Comparison of ENCODE assay signal across 7 mouse cellular contexts in genomic region chr7:140954733-140955071, GRCm38 (mm10). TPM values are rescaled to one million over a fixed set of nuclear protein-coding genes. Genes with fewer than 3 reads are reported as not detected.
DNase-seq lines count a peak whose midpoint lies in the region; ATAC-seq and TF ChIP-seq lines count a peak whose summit lies in the region.

No protein-coding gene starts in this region.

- peaks cover 21 to 42% of the 10 kb centered on the region in 2 experiments for H3K4me1 ChIP-seq in ES-E14 (ENCODE audit: control insufficient read depth in 2 of 2, insufficient read depth in 2 of 2, low read length in 2 of 2, poor library complexity in 1 of 2)
- peaks cover 70% of the 10 kb centered on the region for H3K4me1 ChIP-seq in hindbrain, embryonic 10.5 days (replicated peaks)
- H3K4me1 ChIP-seq in liver, embryonic 15.5 days (replicated peaks), result peaks cover 62% of the 10 kb centered on the region

- in situ Hi-C loops in ES-E14 (cut with MboI; ENCODE audit: low sequenced_read_pairs in 2 of 2, unreplicated experiment in 2 of 2), result loop anchor here in 1 of 2 experiments (10.0 kb wide), 1 partner anchor 90 kb away; no protein-coding TSS in a partner anchor

- H3K27ac ChIP-seq in ES-E14 (ENCODE audit: insufficient read depth, low read depth, low read length, poor library complexity, severe bottlenecking), result no peak overlapping the region
- peak overlapping the region; percentile 86; the same call in 1 of the 2 replicates for H3K27ac ChIP-seq in hindbrain, embryonic 10.5 days
- peak overlapping the region; percentile 66 for H3K27ac ChIP-seq in liver, embryonic 15.5 days (replicated peaks)

- DNase-seq in 3T3-L1 (ENCODE audit: low read depth, low spot score), result peak; percentile 31
- DNase-seq in ES-E14 (ENCODE audit: low read depth, low spot score), result no peak
- DNase-seq in hindbrain, embryonic 10.5 days (ENCODE audit: low spot score), result no peak
- no peak for DNase-seq in right cerebral cortex, postnatal 4 days
- no peak for DNase-seq in natural killer cell, adult 2 months (ENCODE audit: low spot score in 2 of 2)
- DNase-seq in cerebellum, postnatal 4 days (ENCODE audit: low spot score in 2 of 2), result no peak

- ATAC-seq in liver, embryonic 15.5 days (ENCODE audit: insufficient read depth), result no peak

- H3K4me3 ChIP-seq in ES-E14 (ENCODE audit: insufficient read depth in 1 of 2, low read depth in 1 of 2, low read length in 2 of 2, poor library complexity in 1 of 2, severe bottlenecking in 1 of 2), result peak overlapping the region; percentile 75 to 93
- peak overlapping the region; percentile 55 for H3K4me3 ChIP-seq in hindbrain, embryonic 10.5 days
- H3K4me3 ChIP-seq in liver, embryonic 15.5 days (replicated peaks), result peak overlapping the region; percentile 56

- no peaks in the 10 kb centered on the region for H3K9me3 ChIP-seq in ES-E14 (ENCODE audit: control insufficient read depth, insufficient read depth, low read depth, low read length)
- H3K9me3 ChIP-seq in hindbrain, embryonic 10.5 days, result no peaks in the 10 kb centered on the region
- H3K9me3 ChIP-seq in liver, embryonic 15.5 days (replicated peaks), result no peaks in the 10 kb centered on the region

- 0 out of 2 replicates have a peak, but pooled peaks cover 7% of the 10 kb centered on the region for H3K27me3 ChIP-seq in hindbrain, embryonic 10.5 days (ENCODE audit: insufficient read depth, poor library complexity, severe bottlenecking)
- H3K27me3 ChIP-seq in liver, embryonic 15.5 days, result no peaks in the 10 kb centered on the region

- H3K36me3 ChIP-seq in ES-E14 (ENCODE audit: control insufficient read depth, insufficient read depth, low read length, poor library complexity, severe bottlenecking), result peaks cover 10% of the 10 kb centered on the region
- peaks cover 12% of the 10 kb centered on the region for H3K36me3 ChIP-seq in hindbrain, embryonic 10.5 days
- peaks cover 10% of the 10 kb centered on the region; the same call in 1 of the 2 replicates for H3K36me3 ChIP-seq in liver, embryonic 15.5 days (replicated peaks)

- 11% methylated on average over 9 of the region's 9 CpGs for WGBS in hindbrain, embryonic 10.5 days
- WGBS in liver, embryonic 15.5 days (ENCODE audit: insufficient replicate concordance), result 5% methylated on average over 9 of the region's 9 CpGs

- H3K4me2 ChIP-seq in liver, embryonic 15.5 days, result peak overlapping the region; percentile 65

- peak overlapping the region; percentile 71; the same call in 1 of the 2 replicates for H3K9ac ChIP-seq in ES-E14 (ENCODE audit: insufficient read depth, low read depth, low read length, poor library complexity, severe bottlenecking)
- 0 out of 2 replicates have a peak overlapping the region, but pooled peaks have one; percentile 2 for H3K9ac ChIP-seq in liver, embryonic 15.5 days

TF ChIP-seq in ES-E14, 5 proteins besides CTCF, POLR2A, EP300 and RAD21:
- TF ChIP-seq ZC3H11A (IDR thresholded peaks at IDR 0.05; ENCODE audit: borderline replicate concordance, low read depth, low read length), result no peak
- no peak for TF ChIP-seq CHD2 (IDR thresholded peaks at IDR 0.05; ENCODE audit: low read depth, low read length)
TF ChIP-seq in ES-E14: peak in this region for 0.

RNA-seq across cellular contexts. Expression of gene Gm45717, which starts 1.0 kb away (rescaled TPM):
- total RNA-seq in ES-E14 (2012; rRNA removed), result not detected in 2 replicates
- 0.35 and 0.80 TPM in 2 replicates for polyA plus RNA-seq in hindbrain, embryonic 10.5 days (2016; fragmentation: Nextera tagmentation; extraction: Ambion mirVana)
- not detected in 2 replicates for polyA plus RNA-seq in liver, embryonic 15.5 days (2015; fragmentation: Nextera tagmentation; extraction: Ambion mirVana)

RNA-seq across cellular contexts. Expression of gene Ifitm2, which starts 1.1 kb away (rescaled TPM):
- 679 and 1,158 TPM in 2 replicates for total RNA-seq in ES-E14 (2012; rRNA removed)
- polyA plus RNA-seq in hindbrain, embryonic 10.5 days (2016; fragmentation: Nextera tagmentation; extraction: Ambion mirVana), result 388 and 494 TPM in 2 replicates
- 384 and 401 TPM in 2 replicates for polyA plus RNA-seq in liver, embryonic 15.5 days (2015; fragmentation: Nextera tagmentation; extraction: Ambion mirVana)

RNA-seq across cellular contexts. Expression of gene Ifitm5, which starts 4.6 kb away (rescaled TPM):
- 7.7 and 18.6 TPM in 2 replicates for total RNA-seq in ES-E14 (2012; rRNA removed)
- polyA plus RNA-seq in hindbrain, embryonic 10.5 days (2016; fragmentation: Nextera tagmentation; extraction: Ambion mirVana), result 1.3 and 2.7 TPM in 2 replicates
- 0.39 and 0.68 TPM in 2 replicates for polyA plus RNA-seq in liver, embryonic 15.5 days (2015; fragmentation: Nextera tagmentation; extraction: Ambion mirVana)

RNA-seq across cellular contexts. Expression of gene Ifitm1, which starts 12.3 kb away (rescaled TPM):
- total RNA-seq in ES-E14 (2012; rRNA removed), result 274 and 585 TPM in 2 replicates
- 5.1 and 6.9 TPM in 2 replicates for polyA plus RNA-seq in hindbrain, embryonic 10.5 days (2016; fragmentation: Nextera tagmentation; extraction: Ambion mirVana)
- polyA plus RNA-seq in liver, embryonic 15.5 days (2015; fragmentation: Nextera tagmentation; extraction: Ambion mirVana), result 21.3 TPM in 2 replicates

RNA-seq across cellular contexts. Expression of gene Pgghg, which starts 13.5 kb away (rescaled TPM):
- 10.0 and 12.5 TPM in 2 replicates for total RNA-seq in ES-E14 (2012; rRNA removed)
- polyA plus RNA-seq in hindbrain, embryonic 10.5 days (2016; fragmentation: Nextera tagmentation; extraction: Ambion mirVana), result 16.8 and 17.0 TPM in 2 replicates
- polyA plus RNA-seq in liver, embryonic 15.5 days (2015; fragmentation: Nextera tagmentation; extraction: Ambion mirVana), result 6.0 and 6.6 TPM in 2 replicates
